Comparison of ENCODE assay signal across 8 mouse cellular contexts in genomic region chr12:83987242-83987582, GRCm38 (mm10). TPM values are rescaled to one million over a fixed set of nuclear protein-coding genes. Genes with fewer than 3 reads are reported as not detected.
A peak's percentile ranks its signal among the peaks of the same experiment; 100 is the strongest.
DNase-seq lines count a peak whose midpoint lies in the region; ATAC-seq and TF ChIP-seq lines count a peak whose summit lies in the region.

No protein-coding gene starts in this region.

- H3K27ac ChIP-seq in testis, adult 2 months (ENCODE audit: control insufficient read depth, insufficient read depth, low read depth, low read length) = peak overlapping the region; percentile 51
- H3K27ac ChIP-seq in liver, embryonic 14.5 days = peak overlapping the region; percentile 50

- H3K4me3 ChIP-seq in erythroblast, embryonic 14.5 days (replicated peaks) = peak overlapping the region; percentile 68
- peak overlapping the region; percentile 82 for H3K4me3 ChIP-seq in testis, adult 2 months (ENCODE audit: control insufficient read depth, low read depth, low read length)
- peak overlapping the region; percentile 66 to 70 for H3K4me3 ChIP-seq in liver, embryonic 14.5 days (ENCODE audit: insufficient read depth in 1 of 2, low read depth in 2 of 2, low read length in 2 of 2)

- 21% methylated on average over 8 of the region's 8 CpGs for WGBS in liver, embryonic 14.5 days (ENCODE audit: insufficient replicate concordance)

- peaks cover 2% of the 10 kb centered on the region; the same call in 1 of the 2 replicates for H3K27me3 ChIP-seq in erythroblast, embryonic 14.5 days (ENCODE audit: control insufficient read depth)
- H3K27me3 ChIP-seq in testis, adult 2 months (ENCODE audit: control insufficient read depth, insufficient read depth, low read length) = no peaks in the 10 kb centered on the region
- no peaks in the 10 kb centered on the region for H3K27me3 ChIP-seq in liver, embryonic 14.5 days (ENCODE audit: control insufficient read depth, insufficient read depth, low read length)

- no peak for DNase-seq in testis, postnatal 10 days (ENCODE audit: low spot score)
- no peak for DNase-seq in liver, embryonic 14.5 days (ENCODE audit: low read depth in 3 of 3, low spot score in 3 of 3)
- DNase-seq in embryo, embryonic 10.5 days (ENCODE audit: low spot score) = no peak
- DNase-seq in frontal cortex, postnatal 25 days (ENCODE audit: low spot score in 2 of 2) = no peak

- no peaks in the 10 kb centered on the region for H3K36me3 ChIP-seq in erythroblast, embryonic 14.5 days (ENCODE audit: control insufficient read depth)
- H3K36me3 ChIP-seq in testis, adult 2 months (ENCODE audit: control insufficient read depth, insufficient read depth, low read length) = no peaks in the 10 kb centered on the region
- H3K36me3 ChIP-seq in liver, embryonic 14.5 days (replicated peaks; ENCODE audit: control insufficient read depth, insufficient read depth, low read depth) = no peaks in the 10 kb centered on the region

- peak overlapping the region; percentile 75 for H3K4me2 ChIP-seq in liver, embryonic 14.5 days (ENCODE audit: low read depth)

- no peaks in the 10 kb centered on the region for H3K9me3 ChIP-seq in erythroblast, embryonic 14.5 days (ENCODE audit: control insufficient read depth, low read length)
- no peaks in the 10 kb centered on the region for H3K9me3 ChIP-seq in liver, embryonic 14.5 days (ENCODE audit: control insufficient read depth, low read length)

- no peak for TF ChIP-seq CTCF in testis, adult 2 months (IDR thresholded peaks at IDR 0.05; ENCODE audit: control insufficient read depth, insufficient read depth, insufficient replicate concordance, low read depth, low read length)
- no peak for TF ChIP-seq CTCF in liver, embryonic 14.5 days (IDR thresholded peaks at IDR 0.05; ENCODE audit: low read depth)

- no peak for TF ChIP-seq POLR2A in testis, adult 2 months (IDR thresholded peaks at IDR 0.05; ENCODE audit: control insufficient read depth, low read depth, low read length)

- H3K9ac ChIP-seq in liver, embryonic 14.5 days (replicated peaks) = peak overlapping the region; percentile 70

- ATAC-seq in erythroblast, adult 5-6 weeks (replicated peaks; ENCODE audit: low FRiP score, poor library complexity, severe bottlenecking) = no peak
- ATAC-seq in liver, embryonic 14.5 days (ENCODE audit: insufficient read depth) = peak; percentile 33; the same call in 1 of the 2 replicates
- no peak for ATAC-seq in CD4-positive, CD25-positive, alpha-beta regulatory T cell, adult 4 months

- TF ChIP-seq EP300 in liver, embryonic 14.5 days (IDR thresholded peaks at IDR 0.05; ENCODE audit: low read depth) = no peak

- peaks cover 17% of the 10 kb centered on the region for H3K4me1 ChIP-seq in erythroblast, embryonic 14.5 days (ENCODE audit: control insufficient read depth)
- peaks cover 6% of the 10 kb centered on the region for H3K4me1 ChIP-seq in testis, adult 2 months (ENCODE audit: control insufficient read depth, insufficient read depth, low read length)
- H3K4me1 ChIP-seq in liver, embryonic 14.5 days (replicated peaks; ENCODE audit: control insufficient read depth in 2 of 2, insufficient read depth in 2 of 2, low read length in 1 of 2) = peaks cover 0 to 6% of the 10 kb centered on the region in 2 experiments; a peak in 2 of 4 replicates

RNA-seq across cellular contexts. Expression of gene Acot2, which starts 0.4 kb away (rescaled TPM):
- polyA plus RNA-seq in erythroblast, embryonic 14.5 days (2012) = 0.05 TPM in 1 of 2 replicates, not detected in the other
- total RNA-seq in erythroblast, adult 5-6 weeks (2015; ENCODE audit: low replicate concordance) = 2.3 and 4.4 TPM in 2 replicates
- 1.5 and 3.5 TPM in 2 replicates for total RNA-seq in erythroblast, adult 5-6 weeks (2017; ENCODE audit: low replicate concordance)
- 0.94 and 1.6 TPM in 2 replicates for polyA plus RNA-seq in testis, adult 2 months (2012; rRNA removed)
- polyA plus RNA-seq in liver, embryonic 14.5 days (2012; rRNA removed) = 2.7 and 2.9 TPM in 2 replicates
- polyA plus RNA-seq in liver, embryonic 14.5 days (2014; fragmentation: Nextera tagmentation; extraction: Ambion mirVana) = 5.5 and 6.0 TPM in 2 replicates
- 10 to 100 TPM; 28.3 to 39.0 TPM for polyA plus RNA-seq in CD4-positive, CD25-positive, alpha-beta regulatory T cell, adult 4 months (2017; shearing (Covaris generic))

RNA-seq across cellular contexts. Expression of gene Heatr4, which starts 2.6 kb away (rescaled TPM):
- not detected in 2 replicates for polyA plus RNA-seq in erythroblast, embryonic 14.5 days (2012)
- not detected in 2 replicates for total RNA-seq in erythroblast, adult 5-6 weeks (2015; ENCODE audit: low replicate concordance)
- not detected in 2 replicates for total RNA-seq in erythroblast, adult 5-6 weeks (2017; ENCODE audit: low replicate concordance)
- polyA plus RNA-seq in testis, adult 2 months (2012; rRNA removed) = 33.7 and 40.7 TPM in 2 replicates
- not detected in 2 replicates for polyA plus RNA-seq in liver, embryonic 14.5 days (2012; rRNA removed)
- polyA plus RNA-seq in liver, embryonic 14.5 days (2014; fragmentation: Nextera tagmentation; extraction: Ambion mirVana) = not detected in 2 replicates
- not detected for polyA plus RNA-seq in CD4-positive, CD25-positive, alpha-beta regulatory T cell, adult 4 months (2017; shearing (Covaris generic))

RNA-seq across cellular contexts. Expression of gene Acot1, which starts 22.1 kb away (rescaled TPM):
- 0.01 and 0.05 TPM in 2 replicates for polyA plus RNA-seq in erythroblast, embryonic 14.5 days (2012)
- total RNA-seq in erythroblast, adult 5-6 weeks (2015; ENCODE audit: low replicate concordance) = not detected in 2 replicates
- 2.4 TPM in 1 of 2 replicates, not detected in the other for total RNA-seq in erythroblast, adult 5-6 weeks (2017; ENCODE audit: low replicate concordance)
- polyA plus RNA-seq in testis, adult 2 months (2012; rRNA removed) = 0.73 and 1.8 TPM in 2 replicates
- polyA plus RNA-seq in liver, embryonic 14.5 days (2012; rRNA removed) = 12.8 and 14.7 TPM in 2 replicates
- 28.3 and 35.7 TPM in 2 replicates for polyA plus RNA-seq in liver, embryonic 14.5 days (2014; fragmentation: Nextera tagmentation; extraction: Ambion mirVana)
- not detected for polyA plus RNA-seq in CD4-positive, CD25-positive, alpha-beta regulatory T cell, adult 4 months (2017; shearing (Covaris generic))

RNA-seq across cellular contexts. Expression of gene Riox1, which starts 36.8 kb away (rescaled TPM):
- polyA plus RNA-seq in erythroblast, embryonic 14.5 days (2012) = 0.49 and 0.98 TPM in 2 replicates
- total RNA-seq in erythroblast, adult 5-6 weeks (2015; ENCODE audit: low replicate concordance) = 5.4 and 6.3 TPM in 2 replicates
- 3.3 and 3.9 TPM in 2 replicates for total RNA-seq in erythroblast, adult 5-6 weeks (2017; ENCODE audit: low replicate concordance)
- polyA plus RNA-seq in testis, adult 2 months (2012; rRNA removed) = 2.4 and 2.9 TPM in 2 replicates
- 7.8 and 8.1 TPM in 2 replicates for polyA plus RNA-seq in liver, embryonic 14.5 days (2012; rRNA removed)
- 6.8 and 7.3 TPM in 2 replicates for polyA plus RNA-seq in liver, embryonic 14.5 days (2014; fragmentation: Nextera tagmentation; extraction: Ambion mirVana)
- 1 to 10 TPM in 1 of 2 experiments, under 1 TPM in 1; 0.94 to 1.7 TPM for polyA plus RNA-seq in CD4-positive, CD25-positive, alpha-beta regulatory T cell, adult 4 months (2017; shearing (Covaris generic))

RNA-seq across cellular contexts. Expression of gene Acot4, which starts 51.0 kb away (rescaled TPM):
- 0.01 and 0.06 TPM in 2 replicates for polyA plus RNA-seq in erythroblast, embryonic 14.5 days (2012)
- not detected in 2 replicates for total RNA-seq in erythroblast, adult 5-6 weeks (2015; ENCODE audit: low replicate concordance)
- total RNA-seq in erythroblast, adult 5-6 weeks (2017; ENCODE audit: low replicate concordance) = not detected in 2 replicates
- 0.02 and 0.11 TPM in 2 replicates for polyA plus RNA-seq in testis, adult 2 months (2012; rRNA removed)
- polyA plus RNA-seq in liver, embryonic 14.5 days (2012; rRNA removed) = 4.8 and 5.0 TPM in 2 replicates
- polyA plus RNA-seq in liver, embryonic 14.5 days (2014; fragmentation: Nextera tagmentation; extraction: Ambion mirVana) = 7.9 and 8.4 TPM in 2 replicates
- under 1 TPM in 1 of 2 experiments, not detected in 1; 0.11 TPM for polyA plus RNA-seq in CD4-positive, CD25-positive, alpha-beta regulatory T cell, adult 4 months (2017; shearing (Covaris generic))

Comparison
In these comparisons a context has a peak if more than half of its experiments do, and no peak if none do; other contexts are left out.
1. RNA of gene Acot2, which starts 0.4 kb away (polyA plus RNA-seq): 28.3 to 39.0 TPM in CD4-positive, CD25-positive, alpha-beta regulatory T cell, adult 4 months; 2.7 to 6.0 TPM in liver, embryonic 14.5 days, 0.94 to 1.6 TPM in testis, adult 2 months and 0.05 TPM in erythroblast, embryonic 14.5 days; every median in the first group is over 4 times any median in the second.
2. RNA of gene Heatr4, which starts 2.6 kb away (polyA plus RNA-seq): 33.7 to 40.7 TPM in testis, adult 2 months; not detected in CD4-positive, CD25-positive, alpha-beta regulatory T cell, adult 4 months, not detected in erythroblast, embryonic 14.5 days and not detected in liver, embryonic 14.5 days; every median in the first group is over 10 times any median in the second.
3. Peak in every context shown above with its lines, with median percentiles within 50 percentile points of each other: H3K4me3 ChIP-seq.